Mouse (Mus musculus) frontal cortex, postnatal 36 days (tissue): ENCODE data around the gene Mgat4a.
A peak's percentile ranks its signal among the peaks of the same experiment; 100 is the strongest.

Source experiments
- DNase-seq, 2 experiments: peaks; one replicate each; pipeline ENCODE4 v3.0.0; 2022; ENCODE audit warnings: low spot score in 2 of 2

Mgat4a gene

DNA sequence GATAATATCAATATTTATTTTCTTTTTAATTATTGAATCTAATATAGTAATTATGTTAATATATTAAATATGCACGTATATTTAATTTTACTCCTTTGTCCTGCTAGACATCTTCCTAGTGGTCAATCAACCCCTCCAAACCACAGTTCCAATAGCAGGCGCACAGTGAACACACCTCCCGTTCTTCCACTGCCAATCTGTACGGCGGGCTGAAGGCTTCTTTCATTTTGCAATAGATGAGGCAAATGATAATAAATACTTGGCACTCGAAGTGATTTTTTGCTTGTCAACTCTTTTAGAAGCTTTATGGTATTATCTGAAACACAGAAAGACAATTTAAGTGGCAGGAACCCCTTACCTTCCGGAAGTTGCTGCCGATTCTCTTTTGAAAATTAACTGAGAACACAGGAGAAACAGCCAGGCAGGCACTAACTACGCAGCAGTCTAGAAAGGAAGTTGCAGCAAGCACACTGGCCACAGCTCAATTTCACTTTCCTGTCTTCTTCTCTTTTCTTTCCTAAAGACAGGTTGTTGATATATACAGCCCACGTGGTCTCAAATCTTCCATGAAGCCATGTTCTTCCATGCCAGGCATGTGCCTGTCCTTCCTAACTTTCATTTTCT lies 45.0 kb downstream of the Mgat4a start:
- no peak for DNase-seq

- DNase-seq = no peak
Observed at GRCm38 (mm10) chr1:37495104-37495503, 45.7 kb downstream of the Mgat4a start.

GRCm38 (mm10) chr1:37491672-37492071 lies 49.1 kb downstream of the Mgat4a start:
- no peak for DNase-seq

- no peak for DNase-seq
Observed at GRCm38 (mm10) chr1:37490691-37491212, 50.1 kb downstream of the Mgat4a start.

GRCm38 (mm10) chr1:37488531-37488930 lies 52.3 kb downstream of the Mgat4a start:
- no peak for DNase-seq

- no peak for DNase-seq
Observed at GRCm38 (mm10) chr1:37486994-37487393, 53.8 kb downstream of the Mgat4a start.

DNA sequence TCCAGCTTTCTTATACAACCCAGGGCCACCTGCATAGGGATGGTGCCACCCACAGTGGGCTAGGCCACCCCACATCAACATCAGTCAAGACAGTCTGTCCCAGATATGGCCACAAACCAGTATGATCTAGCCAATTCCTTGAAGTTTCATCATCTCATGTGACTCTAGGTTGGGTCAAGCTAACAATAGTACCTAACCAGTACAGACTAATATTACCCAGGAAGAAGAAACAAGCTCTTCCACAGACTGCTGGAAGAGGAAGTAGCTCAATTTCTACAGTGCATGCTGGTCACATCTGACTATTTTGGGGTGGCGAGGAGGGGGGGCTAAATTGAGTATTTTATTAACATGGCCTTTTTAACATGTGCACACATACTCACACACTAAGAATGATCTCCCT lies 54.4 kb downstream of the Mgat4a start:
- DNase-seq = no peak

DNA sequence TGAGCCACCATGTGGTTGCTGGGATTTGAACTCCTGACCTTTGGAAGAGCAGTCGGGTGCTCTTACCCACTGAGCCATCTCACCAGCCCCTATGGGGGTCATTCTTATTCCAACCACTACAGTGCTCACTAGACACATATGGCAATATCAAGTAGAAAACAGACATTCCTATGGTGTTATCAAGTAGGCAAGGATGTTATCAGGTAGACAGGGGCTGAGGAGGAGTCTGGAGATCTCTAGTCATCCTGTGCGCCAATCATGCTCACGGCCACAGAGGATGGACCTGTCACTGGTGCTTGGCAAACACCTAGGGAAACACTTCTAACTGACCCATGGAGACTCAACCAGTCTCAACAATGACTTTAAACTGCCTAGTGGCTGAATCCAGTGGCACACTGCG lies 56.2 kb downstream of the Mgat4a start:
- no peak for DNase-seq

DNA sequence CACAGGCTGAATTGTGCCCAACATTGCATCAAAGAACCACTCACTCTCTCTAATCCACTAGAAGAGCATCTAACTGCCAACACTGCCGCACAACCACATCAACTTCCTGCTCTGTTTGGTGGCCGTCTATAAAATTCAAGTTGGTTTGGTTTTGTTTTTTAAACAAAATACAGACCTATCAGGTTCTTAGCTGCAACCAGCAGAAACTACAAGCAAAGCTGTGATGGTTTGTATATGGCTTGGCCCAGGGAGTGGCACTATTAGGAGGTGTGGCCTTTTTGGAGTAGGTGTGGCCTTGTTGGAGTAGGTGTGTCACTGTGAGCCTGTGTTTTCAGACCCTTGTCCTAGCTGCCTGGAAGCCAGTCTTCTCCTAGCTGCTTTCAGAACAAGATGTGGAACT lies 59.5 kb downstream of the Mgat4a start:
- DNase-seq = no peak

DNA sequence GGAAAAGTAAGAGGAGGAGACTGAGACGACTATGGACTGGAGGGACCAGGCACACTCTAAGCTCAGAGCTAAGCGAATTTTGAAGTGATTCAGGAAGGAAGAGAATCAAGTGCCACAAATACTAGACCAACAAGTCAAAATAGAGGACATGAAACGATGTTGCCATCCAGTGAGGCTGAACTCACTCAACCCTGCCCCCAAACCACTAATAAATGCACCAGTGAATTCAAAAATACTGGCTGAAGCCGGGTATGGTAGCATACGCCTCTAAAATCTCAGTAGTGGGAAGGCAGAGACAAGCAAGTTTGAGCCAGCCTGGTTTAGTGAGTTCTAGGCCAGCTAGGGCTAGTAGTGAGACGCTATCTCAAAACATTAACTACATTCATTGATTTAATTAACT lies 60.1 kb downstream of the Mgat4a start:
- no peak for DNase-seq

DNA sequence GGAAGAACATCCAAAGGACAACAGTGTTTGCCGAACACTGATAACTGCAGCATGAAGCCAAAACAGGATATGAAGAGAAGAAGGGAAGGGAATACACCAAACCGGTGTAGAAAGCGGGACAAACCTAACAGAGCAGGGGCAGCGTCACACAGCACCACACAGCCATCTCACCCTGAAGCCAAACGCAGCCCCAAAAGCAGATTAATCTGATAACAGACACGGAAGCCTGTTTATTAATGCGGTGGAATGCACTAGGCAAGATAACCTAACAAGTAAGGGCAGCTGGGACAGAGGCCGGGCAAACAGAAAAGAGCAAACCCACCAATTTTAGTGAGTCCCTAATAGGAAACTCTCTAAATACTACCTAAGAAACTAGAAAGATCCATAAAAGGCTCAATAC lies 61.1 kb downstream of the Mgat4a start:
- DNase-seq = no peak

- DNase-seq = peak in 1 of 2 experiments; percentile 13
Observed at GRCm38 (mm10) chr1:37479074-37479473, 61.7 kb downstream of the Mgat4a start.

- no peak for DNase-seq
Observed at GRCm38 (mm10) chr1:37478416-37478815, 62.4 kb downstream of the Mgat4a start.

GRCm38 (mm10) chr1:37477928-37478327 lies 62.9 kb downstream of the Mgat4a start:
- no peak for DNase-seq

DNA sequence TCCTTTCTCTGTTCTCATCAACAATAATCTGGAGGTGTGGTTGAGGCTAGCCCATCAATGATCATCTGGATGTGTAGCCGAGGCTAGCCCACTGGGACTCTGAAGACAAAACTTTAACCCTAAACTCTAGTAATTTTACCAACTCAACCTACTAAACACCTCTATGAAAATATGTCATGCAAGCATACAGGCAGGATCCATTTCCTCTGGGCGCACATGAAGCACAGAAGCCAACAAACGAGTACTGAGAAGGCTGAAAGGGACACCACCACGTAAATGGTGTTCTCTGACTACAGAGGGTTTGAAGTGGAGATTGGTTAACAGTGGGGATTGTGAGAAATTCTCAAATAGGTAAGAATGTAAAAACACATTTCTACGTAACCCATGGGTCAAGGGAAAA lies 63.6 kb downstream of the Mgat4a start:
- no peak for DNase-seq

DNA sequence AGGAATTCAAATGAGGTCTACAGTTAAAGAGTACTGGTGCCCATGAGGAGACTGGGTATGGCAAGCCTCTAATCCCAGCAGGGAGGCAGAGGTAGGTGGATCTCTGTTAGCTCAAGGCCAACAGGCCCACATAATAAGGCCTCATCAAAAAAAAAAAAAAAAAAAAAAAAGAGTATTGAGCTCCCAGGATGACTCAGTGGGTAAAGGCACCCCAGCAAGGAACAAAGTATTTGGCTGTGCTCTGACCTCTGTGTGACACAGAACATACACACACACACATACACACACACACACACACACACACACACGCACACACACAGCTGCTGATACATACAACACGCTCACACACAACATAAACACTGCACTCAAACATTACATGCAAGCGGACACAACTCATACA lies 65.5 kb downstream of the Mgat4a start:
- no peak for DNase-seq

DNA sequence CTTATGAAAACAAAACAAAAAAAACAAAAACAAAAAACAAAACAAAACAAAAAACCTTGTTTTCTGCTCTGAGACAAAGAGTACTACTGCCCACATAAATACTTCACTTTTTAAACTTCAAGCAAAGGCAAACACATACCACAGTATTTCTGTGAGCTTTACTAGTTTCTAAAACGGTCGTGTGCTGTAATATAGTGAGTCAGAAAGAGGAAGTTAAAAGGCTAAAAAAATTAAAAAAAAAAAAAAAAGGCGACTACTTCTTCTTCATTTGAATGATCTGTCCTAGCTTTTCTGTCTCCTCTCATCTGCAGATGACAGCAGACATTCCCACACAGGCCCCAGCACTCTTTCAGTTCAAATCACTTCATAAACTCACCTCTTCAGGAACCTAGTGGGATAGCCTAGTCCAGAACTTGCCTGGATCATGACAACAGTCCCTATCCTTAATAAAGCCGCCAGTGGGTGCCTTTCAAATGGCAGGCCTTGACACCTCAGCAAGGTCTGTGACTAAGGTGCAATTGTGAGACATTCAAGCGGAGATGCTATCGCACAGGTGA lies 66.1 kb downstream of the Mgat4a start:
- DNase-seq = no peak

- no peak for DNase-seq
Observed at GRCm38 (mm10) chr1:37474046-37474445, 66.8 kb downstream of the Mgat4a start.

DNA sequence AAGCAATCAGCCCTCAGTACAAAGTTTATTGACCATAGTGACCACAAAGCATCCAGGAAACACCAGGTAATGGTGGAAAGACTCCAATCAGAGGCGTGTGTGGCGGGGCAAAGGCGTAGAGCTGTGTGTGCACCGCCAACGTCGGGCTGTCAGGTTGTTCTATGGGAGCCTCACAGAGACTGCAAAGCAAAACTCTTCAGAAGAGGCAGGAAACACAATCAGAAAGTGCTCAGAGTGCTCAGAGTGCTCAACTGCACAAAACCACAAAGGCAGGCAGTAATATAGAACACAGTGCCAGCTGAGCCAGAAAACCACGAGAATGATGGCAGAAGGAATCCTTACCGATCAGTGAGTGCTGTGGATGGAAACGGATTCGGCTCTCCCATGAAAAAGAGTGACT lies 67.6 kb downstream of the Mgat4a start:
- DNase-seq = no peak

- no peak for DNase-seq
Observed at GRCm38 (mm10) chr1:37471179-37472148, 69.4 kb downstream of the Mgat4a start.

GRCm38 (mm10) chr1:37469007-37469406 lies 71.8 kb downstream of the Mgat4a start:
- DNase-seq = no peak

DNA sequence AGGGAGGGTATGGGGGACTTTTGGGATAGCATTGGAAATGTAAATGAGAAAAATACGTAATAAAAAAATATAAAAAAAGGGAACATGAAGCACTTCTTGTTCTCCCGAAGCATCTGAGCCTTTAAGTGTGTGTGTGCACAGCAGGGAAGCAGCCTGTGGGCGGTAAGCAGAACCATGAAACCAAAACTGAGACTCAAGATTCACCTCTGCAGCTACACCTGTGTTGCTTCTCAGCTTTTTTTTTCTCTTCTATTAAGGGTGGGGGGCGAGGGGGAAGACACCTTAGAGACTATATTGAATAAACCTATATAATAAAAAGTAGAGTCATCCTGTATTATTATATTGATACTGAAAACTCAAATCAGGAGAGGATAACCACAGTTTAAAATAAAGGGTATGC lies 73.0 kb downstream of the Mgat4a start:
- DNase-seq = no peak
